Mouse (Mus musculus) neural tube, embryonic 13.5 days (tissue): ENCODE results near the gene Parm1. TPM values are rescaled to one million over a fixed set of nuclear protein-coding genes. Genes with fewer than 3 reads are reported as not detected.

Experiments used
- ATAC-seq: fragments of 200-750 bp; cut with Nextera tagmentation; 2 replicates; pipeline ENCODE4 v1.8.0; 2017; ENCODE audit warnings: low read depth, mild to moderate bottlenecking, moderate TSS enrichment, moderate library complexity
- H3K27ac ChIP-seq: fragments of 300-500 bp; sonication (generic); replicated peaks from 2 replicates; pipeline ENCODE4 v1.5.1; 2015; ENCODE audit warnings: moderate library complexity, mild to moderate bottlenecking, inconsistent platforms
- H3K27me3 ChIP-seq: fragments of 300-500 bp; sonication (generic); 2 replicates; pipeline ENCODE4 v1.6.1; 2015; ENCODE audit warnings: mild to moderate bottlenecking, inconsistent platforms
- H3K36me3 ChIP-seq: fragments of 300-500 bp; sonication (generic); 2 replicates; pipeline ENCODE4 v1.6.1; 2015; ENCODE audit warnings: mild to moderate bottlenecking, inconsistent platforms
- H3K4me1 ChIP-seq: fragments of 300-500 bp; sonication (generic); replicated peaks from 2 replicates; pipeline ENCODE4 v1.6.1; 2015; ENCODE audit warnings: inconsistent platforms
- H3K4me2 ChIP-seq: fragments of 300-500 bp; sonication (generic); 2 replicates; pipeline ENCODE4 v1.6.1; 2015; ENCODE audit warnings: inconsistent platforms, mild to moderate bottlenecking, moderate library complexity
- H3K4me3 ChIP-seq: fragments of 300-500 bp; sonication (generic); 2 replicates; pipeline ENCODE4 v1.5.1; 2015; ENCODE audit warnings: mild to moderate bottlenecking, inconsistent platforms
- H3K9ac ChIP-seq: fragments of 300-500 bp; sonication (generic); 2 replicates; pipeline ENCODE4 v1.6.1; 2015; ENCODE audit warnings: moderate library complexity, mild to moderate bottlenecking, inconsistent platforms
- H3K9me3 ChIP-seq: fragments of 300-500 bp; sonication (generic); 2 replicates; pipeline ENCODE4 v1.6.1; 2016; ENCODE audit warnings: inconsistent platforms
- WGBS: fragments of 180-500 bp; shearing (Covaris S2); methylation state at CpG from one replicate; pipeline ENCODE4 v1.1.7; 2015; 5-methylcytosine and 5-hydroxymethylcytosine counted together
- polyA plus RNA-seq: library from polyadenylated mRNA; unstranded; fragments of >200 nt; fragmentation: Nextera tagmentation; extraction: Ambion mirVana; gene quantifications from 2 replicates; pipeline ENCODE4 v1.2.1, GENCODE M21; 2015

The Parm1 gene
- polyA plus RNA-seq, 1 experiment from 2014 or later, result 7.1 TPM

GRCm38 (mm10) chr5:91617331-91618233 lies 100.2 kb downstream of the Parm1 start:
- H3K4me2 ChIP-seq, result no peak overlapping the region
- H3K4me1 ChIP-seq, result no peaks in the 10 kb centered on the region
- no peaks in the 10 kb centered on the region for H3K36me3 ChIP-seq
- WGBS, result 89% methylated on average over 11 of the region's 11 CpGs
- no peaks in the 10 kb centered on the region for H3K9me3 ChIP-seq
- no peak for ATAC-seq
- H3K27me3 ChIP-seq, result no peaks in the 10 kb centered on the region
- H3K9ac ChIP-seq, result no peak overlapping the region
- no peak overlapping the region for H3K4me3 ChIP-seq
- no peak overlapping the region for H3K27ac ChIP-seq

- no peak for ATAC-seq
- no peak overlapping the region for H3K4me2 ChIP-seq
- H3K9ac ChIP-seq, result no peak overlapping the region
- no peak overlapping the region for H3K27ac ChIP-seq
- no peaks in the 10 kb centered on the region for H3K36me3 ChIP-seq
- WGBS, result 79% methylated on average over 4 of the region's 4 CpGs
- no peak overlapping the region for H3K4me3 ChIP-seq
- no peaks in the 10 kb centered on the region for H3K4me1 ChIP-seq
- H3K9me3 ChIP-seq, result no peaks in the 10 kb centered on the region
- no peaks in the 10 kb centered on the region for H3K27me3 ChIP-seq
Observed at GRCm38 (mm10) chr5:91618661-91619173, 101.3 kb downstream of the Parm1 start.

GRCm38 (mm10) chr5:91621197-91621596 lies 103.8 kb downstream of the Parm1 start:
- WGBS, result 92% methylated on average over 6 of the region's 6 CpGs
- Histone ChIP-seq H3K9me3 (no peaks in the 10 kb centered on the region), H3K9ac (no peak overlapping the region), H3K4me1 (no peaks in the 10 kb centered on the region), H3K36me3 (no peaks in the 10 kb centered on the region), H3K4me3 (no peak overlapping the region), H3K4me2 (no peak overlapping the region), H3K27ac (no peak overlapping the region), H3K27me3 (no peaks in the 10 kb centered on the region)
- no peak for ATAC-seq

- H3K9ac ChIP-seq, result no peak overlapping the region
- H3K4me3 ChIP-seq, result no peak overlapping the region
- H3K4me1 ChIP-seq, result no peaks in the 10 kb centered on the region
- no peaks in the 10 kb centered on the region for H3K27me3 ChIP-seq
- WGBS, result 92% methylated on average over 7 of the region's 7 CpGs
- no peaks in the 10 kb centered on the region for H3K36me3 ChIP-seq
- H3K9me3 ChIP-seq, result no peaks in the 10 kb centered on the region
- no peak for ATAC-seq
- H3K27ac ChIP-seq, result no peak overlapping the region
- no peak overlapping the region for H3K4me2 ChIP-seq
Observed at GRCm38 (mm10) chr5:91626823-91627222, 109.4 kb downstream of the Parm1 start.

- Histone ChIP-seq H3K4me1 (no peaks in the 10 kb centered on the region), H3K4me2 (no peak overlapping the region), H3K9ac (no peak overlapping the region), H3K4me3 (no peak overlapping the region), H3K36me3 (no peaks in the 10 kb centered on the region), H3K27me3 (no peaks in the 10 kb centered on the region), H3K27ac (no peak overlapping the region), H3K9me3 (no peaks in the 10 kb centered on the region)
- no peak for ATAC-seq
- WGBS, result 67% methylated on average over 5 of the region's 5 CpGs
Observed at GRCm38 (mm10) chr5:91629472-91629871, 112.1 kb downstream of the Parm1 start.

- Histone ChIP-seq H3K36me3 (no peaks in the 10 kb centered on the region), H3K27ac (no peak overlapping the region), H3K4me1 (no peaks in the 10 kb centered on the region), H3K4me2 (no peak overlapping the region), H3K27me3 (no peaks in the 10 kb centered on the region), H3K9ac (no peak overlapping the region), H3K9me3 (no peaks in the 10 kb centered on the region), H3K4me3 (no peak overlapping the region)
- 83% methylated on average over 4 of the region's 4 CpGs for WGBS
- ATAC-seq, result no peak
Observed at GRCm38 (mm10) chr5:91651330-91651729, 133.9 kb downstream of the Parm1 start.

GRCm38 (mm10) chr5:91653061-91653915 lies 135.9 kb downstream of the Parm1 start:
- Histone ChIP-seq H3K9ac (no peak overlapping the region), H3K9me3 (no peaks in the 10 kb centered on the region), H3K4me1 (no peaks in the 10 kb centered on the region), H3K27ac (no peak overlapping the region), H3K4me2 (no peak overlapping the region), H3K36me3 (no peaks in the 10 kb centered on the region), H3K4me3 (no peak overlapping the region), H3K27me3 (no peaks in the 10 kb centered on the region)
- ATAC-seq, result no peak
- 79% methylated on average over 14 of the region's 14 CpGs for WGBS

- Histone ChIP-seq H3K36me3 (no peaks in the 10 kb centered on the region), H3K4me3 (no peak overlapping the region), H3K9ac (no peak overlapping the region), H3K27me3 (no peaks in the 10 kb centered on the region), H3K27ac (no peak overlapping the region), H3K9me3 (no peaks in the 10 kb centered on the region), H3K4me2 (no peak overlapping the region), H3K4me1 (no peaks in the 10 kb centered on the region)
- ATAC-seq, result no peak
- WGBS, result 87% methylated on average over 3 of the region's 3 CpGs
Observed at GRCm38 (mm10) chr5:91654331-91655048, 137.1 kb downstream of the Parm1 start.

- H3K27me3 ChIP-seq, result no peaks in the 10 kb centered on the region
- WGBS, result 80% methylated on average over 3 of the region's 3 CpGs
Observed at GRCm38 (mm10) chr5:91655263-91655662, 137.8 kb downstream of the Parm1 start.

GRCm38 (mm10) chr5:91662715-91663114 lies 145.3 kb downstream of the Parm1 start:
- Histone ChIP-seq H3K9ac (no peak overlapping the region), H3K4me2 (no peak overlapping the region), H3K4me3 (no peak overlapping the region), H3K36me3 (no peaks in the 10 kb centered on the region), H3K9me3 (no peaks in the 10 kb centered on the region), H3K27me3 (no peaks in the 10 kb centered on the region), H3K4me1 (no peaks in the 10 kb centered on the region), H3K27ac (no peak overlapping the region)
- WGBS, result 85% methylated on average over 1 of the region's 1 CpGs
- no peak for ATAC-seq

More at GRCm38 (mm10) chr5:91655263-91655662, 137.8 kb downstream of the Parm1 start:
- Histone ChIP-seq H3K27ac (no peak overlapping the region), H3K36me3 (no peaks in the 10 kb centered on the region), H3K9ac (no peak overlapping the region), H3K9me3 (no peaks in the 10 kb centered on the region), H3K4me2 (no peak overlapping the region), H3K4me3 (no peak overlapping the region), H3K4me1 (no peaks in the 10 kb centered on the region)
- no peak for ATAC-seq

- Histone ChIP-seq H3K9ac (no peak overlapping the region), H3K4me1 (no peaks in the 10 kb centered on the region), H3K9me3 (no peaks in the 10 kb centered on the region), H3K4me2 (no peak overlapping the region), H3K27ac (no peak overlapping the region), H3K4me3 (no peak overlapping the region), H3K36me3 (no peaks in the 10 kb centered on the region), H3K27me3 (no peaks in the 10 kb centered on the region)
- 39% methylated on average over 4 of the region's 4 CpGs for WGBS
- no peak for ATAC-seq
Observed at GRCm38 (mm10) chr5:91667127-91667526, 149.7 kb downstream of the Parm1 start.
